Mouse (Mus musculus): ENCODE measurements at regions not wholly inside any gene's neighbourhood (a gene's known extent, or its start where the extent isn't known, plus 50 kb on each side); places are given as distances from the start of the nearest gene placed in this dataset.

DNA sequence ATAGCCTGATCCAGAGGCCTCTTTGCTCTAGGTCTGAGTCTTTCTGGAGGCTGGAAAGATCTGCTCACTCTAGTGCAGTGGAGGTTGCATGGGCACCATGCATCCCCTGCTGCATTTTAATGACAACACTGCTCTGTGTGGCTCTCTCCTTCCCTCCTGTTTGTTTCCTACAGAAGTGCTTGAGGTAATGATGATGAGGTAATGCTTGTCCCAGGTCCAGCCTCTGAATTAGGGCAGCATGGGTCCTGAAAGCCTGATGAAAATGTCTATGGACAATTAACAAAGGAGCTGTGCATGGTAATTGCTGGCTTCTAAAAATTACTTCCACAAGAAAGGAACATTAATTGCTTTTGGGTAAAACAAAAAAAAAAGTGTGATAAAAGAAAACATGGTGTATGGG, 69.3 kb upstream of the Adamts16 start:
- TF ChIP-seq CTCF (IDR thresholded peaks at IDR 0.05; ENCODE audit: low read depth) = no peak
- no peak for TF ChIP-seq EP300 (IDR thresholded peaks at IDR 0.05; ENCODE audit: low read depth)
